Mouse (Mus musculus): Measurements from ENCODE around the gene Ivd. TPM values are rescaled to one million over a fixed set of nuclear protein-coding genes. Genes with fewer than 3 reads are reported as not detected.

Gene Ivd
- total RNA-seq, 2 experiments from 2014 or later, result 58.2 to 73.7 TPM

Other genes with a start within 250 kb of the Ivd start
- 100 to 1,000 TPM in 1 of 2 experiments, 10 to 100 TPM in 1; 83.4 to 104 TPM for gene Pak6, start 198.7 kb upstream of the Ivd start, total RNA-seq (2021)
- gene Ankrd63, start 158.0 kb upstream of the Ivd start, total RNA-seq (2021), result 10 to 100 TPM; 20.0 to 32.2 TPM
- 1 to 10 TPM; 2.4 to 3.4 TPM for gene Plcb2, start 133.5 kb upstream of the Ivd start, total RNA-seq (2021)
- gene Inafm2, start 116.2 kb upstream of the Ivd start, total RNA-seq (2021), result 10 to 100 TPM; 41.5 to 43.0 TPM
- gene Ccdc9b, start 99.3 kb upstream of the Ivd start, total RNA-seq (2021), result 1 to 10 TPM; 4.8 to 5.5 TPM
- gene Phgr1, start 89.2 kb upstream of the Ivd start, total RNA-seq (2021), result not detected
- gene Disp2, start 82.2 kb upstream of the Ivd start, total RNA-seq (2021), result 100 to 1,000 TPM; 187 to 192 TPM
- gene Knstrn, start 48.0 kb upstream of the Ivd start, total RNA-seq (2021), result 1 to 10 TPM; 1.2 to 1.6 TPM
- 10 to 100 TPM; 40.4 to 45.0 TPM for gene Bahd1, start 38.4 kb downstream of the Ivd start, total RNA-seq (2021)
- gene Chst14, start 64.5 kb downstream of the Ivd start, total RNA-seq (2021), result 1 to 10 TPM; 1.5 to 2.0 TPM
- 10 to 100 TPM; 50.2 to 52.7 TPM for gene Ccdc32, start 167.4 kb downstream of the Ivd start, total RNA-seq (2021)
- gene Rpusd2, start 172.8 kb downstream of the Ivd start, total RNA-seq (2021), result 1 to 10 TPM; 8.0 to 8.4 TPM
- 1 to 10 TPM in 1 of 2 experiments, under 1 TPM in 1; 0.16 to 1.2 TPM for gene Knl1, start 185.2 kb downstream of the Ivd start, total RNA-seq (2021)

Measured in left cerebral cortex, postnatal 36 days (tissue).